22 mouse cellular contexts compared by ENCODE assay signal in genomic region chr4:155018066-155018465, GRCm38 (mm10). TPM values are rescaled to one million over a fixed set of nuclear protein-coding genes. Genes with fewer than 3 reads are reported as not detected.
DNase-seq lines count a peak whose midpoint lies in the region; ATAC-seq and TF ChIP-seq lines count a peak whose summit lies in the region.
"Had no signal": no experiment of that assay in that cellular context is flagged by ENCODE, and none has a peak within 500 bp of the region (broad histone marks: within the 10 kb centered on the region; RNA-seq: fewer than 3 reads in every experiment).

No protein-coding gene starts in this region.

- H3K27ac ChIP-seq in cerebellum, adult 2 months (ENCODE audit: insufficient read depth, low read length) = peak overlapping the region; percentile 97
- no peak overlapping the region for H3K27ac ChIP-seq in forebrain, embryonic 15.5 days (replicated peaks)
- H3K27ac ChIP-seq in forebrain, embryonic 11.5 days (ENCODE audit: low read depth, low read length) = no peak overlapping the region
- H3K27ac ChIP-seq in cortical plate, adult 2 months (ENCODE audit: insufficient read depth, low read length) = no peak overlapping the region
- H3K27ac ChIP-seq in midbrain, embryonic 13.5 days = no peak overlapping the region
- H3K27ac ChIP-seq: embryonic facial prominence, embryonic 10.5 days; embryonic facial prominence, embryonic 13.5 days; heart, embryonic 15.5 days; hindbrain, embryonic 13.5 days; intestine, embryonic 15.5 days had no signal

- H3K9me3 ChIP-seq in forebrain, embryonic 15.5 days = no peaks in the 10 kb centered on the region
- no peaks in the 10 kb centered on the region for H3K9me3 ChIP-seq in forebrain, embryonic 11.5 days (ENCODE audit: control insufficient read depth, low read length)
- no peaks in the 10 kb centered on the region for H3K9me3 ChIP-seq in midbrain, embryonic 13.5 days
- H3K9me3 ChIP-seq: embryonic facial prominence, embryonic 10.5 days; embryonic facial prominence, embryonic 13.5 days; G1E; heart, embryonic 12.5 days; heart, embryonic 15.5 days; hindbrain, embryonic 10.5 days; hindbrain, embryonic 13.5 days; intestine, embryonic 15.5 days had no signal

- peak overlapping the region; percentile 39; the same call in 1 of the 2 replicates for H3K4me2 ChIP-seq in forebrain, embryonic 15.5 days (replicated peaks)
- no peak overlapping the region for H3K4me2 ChIP-seq in forebrain, embryonic 11.5 days (ENCODE audit: low read depth, low read length, severe bottlenecking)
- no peak overlapping the region for H3K4me2 ChIP-seq in midbrain, embryonic 13.5 days (replicated peaks)
- H3K4me2 ChIP-seq: heart, embryonic 12.5 days; heart, embryonic 15.5 days; intestine, embryonic 15.5 days had no signal

- H3K36me3 ChIP-seq in forebrain, embryonic 15.5 days = no peaks in the 10 kb centered on the region
- no peaks in the 10 kb centered on the region for H3K36me3 ChIP-seq in forebrain, embryonic 11.5 days (ENCODE audit: control insufficient read depth, insufficient read depth, low read length)
- no peaks in the 10 kb centered on the region for H3K36me3 ChIP-seq in midbrain, embryonic 13.5 days
- H3K36me3 ChIP-seq: embryonic facial prominence, embryonic 10.5 days; embryonic facial prominence, embryonic 13.5 days; G1E; heart, embryonic 12.5 days; heart, embryonic 15.5 days; hindbrain, embryonic 10.5 days; hindbrain, embryonic 13.5 days; intestine, embryonic 15.5 days had no signal

- H3K27me3 ChIP-seq in cerebellum, adult 2 months (ENCODE audit: control insufficient read depth, insufficient read depth, low read length) = no peaks in the 10 kb centered on the region
- no peaks in the 10 kb centered on the region for H3K27me3 ChIP-seq in forebrain, embryonic 15.5 days
- H3K27me3 ChIP-seq in forebrain, embryonic 11.5 days (ENCODE audit: control insufficient read depth, insufficient read depth, low read length) = peaks cover 2% of the 10 kb centered on the region; the same call in 1 of the 2 replicates
- peaks cover 13% of the 10 kb centered on the region; the same call in 1 of the 2 replicates for H3K27me3 ChIP-seq in midbrain, embryonic 13.5 days
- H3K27me3 ChIP-seq: intestine, embryonic 15.5 days had no signal

- H3K9ac ChIP-seq in forebrain, embryonic 15.5 days (replicated peaks) = 0 out of 2 replicates have a peak overlapping the region, but pooled peaks have one; percentile 35
- H3K9ac ChIP-seq in forebrain, embryonic 11.5 days (ENCODE audit: low read length) = no peak overlapping the region
- no peak overlapping the region for H3K9ac ChIP-seq in midbrain, embryonic 13.5 days (replicated peaks)
- H3K9ac ChIP-seq: embryonic facial prominence, embryonic 13.5 days; heart, embryonic 12.5 days; heart, embryonic 15.5 days; intestine, embryonic 15.5 days had no signal

- H3K4me3 ChIP-seq in cerebellum, adult 2 months (replicated peaks; ENCODE audit: insufficient read depth, low read depth, low read length) = peak overlapping the region; percentile 90
- peak overlapping the region; percentile 31; the same call in 1 of the 2 replicates for H3K4me3 ChIP-seq in forebrain, embryonic 15.5 days
- H3K4me3 ChIP-seq in forebrain, embryonic 11.5 days (ENCODE audit: low read depth, low read length) = no peak overlapping the region
- peak overlapping the region; percentile 38; the same call in 1 of the 2 replicates for H3K4me3 ChIP-seq in cortical plate, adult 2 months (ENCODE audit: insufficient read depth, low read length)
- no peak overlapping the region for H3K4me3 ChIP-seq in midbrain, embryonic 13.5 days (replicated peaks)
- H3K4me3 ChIP-seq: embryonic facial prominence, embryonic 13.5 days; erythroblast, embryonic 14.5 days; heart, embryonic 12.5 days; heart, embryonic 15.5 days; hindbrain, embryonic 10.5 days; intestine, embryonic 15.5 days had no signal

- H3K4me1 ChIP-seq in cerebellum, adult 2 months (ENCODE audit: control insufficient read depth, insufficient read depth, low read length) = peaks cover 69% of the 10 kb centered on the region
- peaks cover 49% of the 10 kb centered on the region for H3K4me1 ChIP-seq in forebrain, embryonic 15.5 days
- peaks cover 13% of the 10 kb centered on the region for H3K4me1 ChIP-seq in forebrain, embryonic 11.5 days (replicated peaks; ENCODE audit: control insufficient read depth, insufficient read depth, low read length)
- peaks cover 2% of the 10 kb centered on the region; the same call in 1 of the 2 replicates for H3K4me1 ChIP-seq in cortical plate, adult 2 months (ENCODE audit: control insufficient read depth, insufficient read depth, low read length)
- H3K4me1 ChIP-seq in midbrain, embryonic 13.5 days (replicated peaks) = peaks cover 83% of the 10 kb centered on the region

- no peak for ATAC-seq in forebrain, embryonic 15.5 days (replicated peaks)
- no peak for ATAC-seq in forebrain, embryonic 11.5 days (replicated peaks; ENCODE audit: low FRiP score)
- ATAC-seq in midbrain, embryonic 13.5 days = no peak
- ATAC-seq: hindbrain, embryonic 16.5 days; Patski had no signal

- no peak for TF ChIP-seq POLR2A in cerebellum, adult 2 months (IDR thresholded peaks at IDR 0.05; ENCODE audit: borderline replicate concordance, insufficient read depth, low read length)
- TF ChIP-seq POLR2A in cortical plate, adult 2 months (IDR thresholded peaks at IDR 0.05; ENCODE audit: extremely low read depth, insufficient read depth, low read length) = no peak

- no peak for DNase-seq in cerebellum, adult 2 months
- no peak for DNase-seq in cerebellum, postnatal 36 days
- DNase-seq in cerebellum, adult 9-11 months = peak; percentile 73
- no peak for DNase-seq in cerebellum, adult 18-20 months
- no peak for DNase-seq in forebrain, embryonic 11.5 days (ENCODE audit: low spot score)
- DNase-seq: B cell, adult 2 months; gastrocnemius, postnatal 25 days; kidney, adult 11 months had no signal

- TF ChIP-seq CTCF in cerebellum, adult 2 months (IDR thresholded peaks at IDR 0.05; ENCODE audit: borderline replicate concordance, insufficient read depth, low read depth, low read length) = no peak
- no peak for TF ChIP-seq CTCF in cortical plate, adult 2 months (IDR thresholded peaks at IDR 0.05; ENCODE audit: extremely low read depth, insufficient read depth, low read length)

- WGBS in cerebellum, adult 2 months = 28% methylated on average over 8 of the region's 8 CpGs
- WGBS in forebrain, embryonic 15.5 days = 81% methylated on average over 8 of the region's 8 CpGs
- 81% methylated on average over 8 of the region's 8 CpGs for whole genome bisulfite sequencing in forebrain, embryonic 11.5 days
- WGBS in midbrain, embryonic 13.5 days = 73% methylated on average over 8 of the region's 8 CpGs

RNA-seq across cellular contexts. Expression of gene Plch2, which starts 38.5 kb away (rescaled TPM):
- 149 and 180 TPM in 2 replicates for polyA plus RNA-seq in cerebellum, adult 2 months (2012; rRNA removed)
- 10.0 and 12.7 TPM in 2 replicates for polyA plus RNA-seq in forebrain, embryonic 15.5 days (2015; fragmentation: Nextera tagmentation; extraction: Ambion mirVana)
- 2.4 and 3.1 TPM in 2 replicates for polyA plus RNA-seq in forebrain, embryonic 11.5 days (2014; fragmentation: Nextera tagmentation; extraction: Ambion mirVana)
- 66.4 and 70.6 TPM in 2 replicates for polyA plus RNA-seq in cortical plate, adult 2 months (2012; rRNA removed)
- polyA plus RNA-seq in midbrain, embryonic 13.5 days (2015; fragmentation: Nextera tagmentation; extraction: Ambion mirVana) = 7.7 and 9.0 TPM in 2 replicates
- polyA plus RNA-seq: erythroblast, embryonic 14.5 days had no signal

RNA-seq across cellular contexts. Expression of gene Pex10, which starts 48.8 kb away (rescaled TPM):
- polyA plus RNA-seq in cerebellum, adult 2 months (2012; rRNA removed) = 32.0 and 38.1 TPM in 2 replicates
- polyA plus RNA-seq in forebrain, embryonic 15.5 days (2015; fragmentation: Nextera tagmentation; extraction: Ambion mirVana) = 22.0 and 23.5 TPM in 2 replicates
- polyA plus RNA-seq in forebrain, embryonic 11.5 days (2014; fragmentation: Nextera tagmentation; extraction: Ambion mirVana) = 7.2 and 9.7 TPM in 2 replicates
- polyA plus RNA-seq in cortical plate, adult 2 months (2012; rRNA removed) = 17.8 and 19.5 TPM in 2 replicates
- 19.6 and 21.8 TPM in 2 replicates for polyA plus RNA-seq in midbrain, embryonic 13.5 days (2015; fragmentation: Nextera tagmentation; extraction: Ambion mirVana)

RNA-seq across cellular contexts. Expression of gene Pank4, which starts 54.1 kb away (rescaled TPM):
- polyA plus RNA-seq in cerebellum, adult 2 months (2012; rRNA removed) = 84.6 and 85.5 TPM in 2 replicates
- 43.5 and 48.9 TPM in 2 replicates for polyA plus RNA-seq in forebrain, embryonic 15.5 days (2015; fragmentation: Nextera tagmentation; extraction: Ambion mirVana)
- polyA plus RNA-seq in forebrain, embryonic 11.5 days (2014; fragmentation: Nextera tagmentation; extraction: Ambion mirVana) = 43.1 and 49.1 TPM in 2 replicates
- 64.5 and 68.2 TPM in 2 replicates for polyA plus RNA-seq in cortical plate, adult 2 months (2012; rRNA removed)
- 42.0 and 43.3 TPM in 2 replicates for polyA plus RNA-seq in midbrain, embryonic 13.5 days (2015; fragmentation: Nextera tagmentation; extraction: Ambion mirVana)

RNA-seq across cellular contexts. Expression of gene Hes5, which starts 57.3 kb away (rescaled TPM):
- polyA plus RNA-seq in cerebellum, adult 2 months (2012; rRNA removed) = 4.6 and 4.8 TPM in 2 replicates
- polyA plus RNA-seq in forebrain, embryonic 15.5 days (2015; fragmentation: Nextera tagmentation; extraction: Ambion mirVana) = 125 and 127 TPM in 2 replicates
- polyA plus RNA-seq in forebrain, embryonic 11.5 days (2014; fragmentation: Nextera tagmentation; extraction: Ambion mirVana) = 313 and 318 TPM in 2 replicates
- polyA plus RNA-seq in cortical plate, adult 2 months (2012; rRNA removed) = 25.9 and 28.2 TPM in 2 replicates
- 291 and 346 TPM in 2 replicates for polyA plus RNA-seq in midbrain, embryonic 13.5 days (2015; fragmentation: Nextera tagmentation; extraction: Ambion mirVana)
- polyA plus RNA-seq: erythroblast, embryonic 14.5 days; G1E; Patski had no signal

Comparison
In these comparisons a context has a peak if more than half of its experiments do, and no peak if none do; other contexts are left out.
1. H3K4me3 ChIP-seq: peak in cerebellum, adult 2 months (single experiment), forebrain, embryonic 15.5 days (single experiment) and cortical plate, adult 2 months (single experiment); none in forebrain, embryonic 11.5 days (single experiment) and midbrain, embryonic 13.5 days (single experiment).